Mouse (Mus musculus) brain, embryonic 14.5 days (tissue): ENCODE results near the gene Gm266.

Experiments used
- CTCF ChIP-seq: fragments of 200-500 bp; IDR thresholded peaks from 2 replicates; pipeline ENCODE4 v1.5.1; 2012; ENCODE audit warnings: inconsistent platforms, mild to moderate bottlenecking, moderate library complexity, borderline replicate concordance; ENCODE audit not compliant: insufficient read depth, insufficient read length; ENCODE audit errors: extremely low read depth
- POLR2A ChIP-seq: fragments of 200-500 bp; IDR thresholded peaks from 2 replicates; pipeline ENCODE4 v1.6.1; 2012; ENCODE audit warnings: mild to moderate bottlenecking, inconsistent platforms, borderline replicate concordance; ENCODE audit not compliant: poor library complexity, insufficient read depth, insufficient read length, severe bottlenecking; ENCODE audit errors: extremely low read depth

DNA sequence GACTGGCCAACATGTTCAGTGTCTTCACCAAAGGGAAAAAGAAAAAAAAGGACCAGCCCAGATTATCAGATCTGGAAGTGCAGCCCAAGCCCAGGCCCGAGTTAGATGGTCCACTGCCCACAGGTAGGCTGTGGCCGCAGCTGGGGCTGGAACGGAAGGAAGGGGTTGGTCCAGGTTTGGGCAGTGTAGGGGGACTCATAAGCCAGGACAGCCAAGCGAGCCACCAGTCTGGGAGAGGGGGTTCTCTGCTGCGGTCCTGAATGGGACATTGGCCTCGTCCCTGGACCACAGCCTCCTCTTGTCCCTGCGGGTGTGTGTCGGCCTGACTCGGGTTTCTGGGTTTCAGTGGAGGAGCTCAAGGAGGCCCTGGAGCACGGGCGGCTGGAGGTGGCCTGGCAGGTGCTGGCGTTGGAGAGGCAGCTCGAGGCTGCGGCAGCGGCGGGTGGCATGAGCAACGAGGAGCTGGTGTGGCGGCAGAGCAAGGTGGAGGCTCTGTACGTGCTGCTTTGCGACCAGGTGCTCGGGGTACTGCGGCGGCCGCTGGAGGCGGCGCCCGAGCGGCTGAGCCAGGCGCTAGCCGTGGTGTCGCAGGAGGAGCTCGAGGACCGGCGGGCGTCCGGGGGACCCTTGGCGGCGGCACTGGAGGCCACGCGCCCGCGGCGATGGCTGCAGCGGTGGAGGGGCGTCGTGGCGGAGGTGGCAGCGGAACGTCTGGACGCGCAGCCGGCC is 40.3 kb downstream of the Gm266 start:
- no peak for TF ChIP-seq POLR2A
- no peak for TF ChIP-seq CTCF
